Comparison of ENCODE assay signal across 24 mouse cellular contexts in genomic region chr10:89595935-89596334, GRCm38 (mm10). TPM values are rescaled to one million over a fixed set of nuclear protein-coding genes. Genes with fewer than 3 reads are reported as not detected.
DNase-seq lines count a peak whose midpoint lies in the region; ATAC-seq and TF ChIP-seq lines count a peak whose summit lies in the region.
"Had no signal": no experiment of that assay in that cellular context is flagged by ENCODE, and none has a peak within 500 bp of the region (broad histone marks: within the 10 kb centered on the region; RNA-seq: fewer than 3 reads in every experiment).

No protein-coding gene starts in this region.

- no peak for DNase-seq in intestine, embryonic 14.5 days (ENCODE audit: low spot score)
- no peak for DNase-seq in left cerebral cortex, postnatal 36 days (ENCODE audit: low spot score in 2 of 2)
- DNase-seq in embryo, embryonic 9.5 days (ENCODE audit: extremely low spot score) = no peak
- DNase-seq in lung, adult 2 months = no peak
- DNase-seq: adrenal gland, adult 2 months; adrenal gland, postnatal 10 days; adrenal gland, postnatal 25 days; cerebellum, adult 11 months; cerebellum, adult 18-20 months; cerebellum, adult 8-10 months; cerebellum, adult 9-11 months; cerebellum, postnatal 14 days; cerebellum, postnatal 36 days; embryo, embryonic 11 days had no signal

- no peaks in the 10 kb centered on the region for H3K27me3 ChIP-seq in intestine, embryonic 14.5 days (replicated peaks; ENCODE audit: control insufficient read depth, insufficient read depth, low read length)
- no peaks in the 10 kb centered on the region for H3K27me3 ChIP-seq in intestine, embryonic 15.5 days (replicated peaks)
- H3K27me3 ChIP-seq in intestine, postnatal 0 days (replicated peaks; ENCODE audit: control insufficient read depth, insufficient read depth, low read length) = no peaks in the 10 kb centered on the region
- no peaks in the 10 kb centered on the region for H3K27me3 ChIP-seq in small intestine, adult 2 months (ENCODE audit: control insufficient read depth, insufficient read depth, low read length)
- H3K27me3 ChIP-seq: embryonic facial prominence, embryonic 12.5 days; forebrain, embryonic 13.5 days; forebrain, embryonic 15.5 days had no signal

- no peak for TF ChIP-seq CTCF in intestine, postnatal 0 days (IDR thresholded peaks at IDR 0.05; ENCODE audit: low read depth)
- no peak for TF ChIP-seq CTCF in small intestine, adult 2 months (IDR thresholded peaks at IDR 0.05; ENCODE audit: extremely low read depth, insufficient read length, insufficient replicate concordance, low read depth, low read length)
- TF ChIP-seq CTCF in lung, adult 2 months (IDR thresholded peaks at IDR 0.05; ENCODE audit: insufficient read depth, low read length) = no peak

- intact Hi-C loops in left cerebral cortex, postnatal 36 days (cut with DNase I) = no loop called here

- H3K27ac ChIP-seq in intestine, embryonic 14.5 days (ENCODE audit: low read depth) = no peak overlapping the region
- 0 out of 2 replicates have a peak overlapping the region, but pooled peaks have one; percentile 23 for H3K27ac ChIP-seq in intestine, embryonic 15.5 days
- H3K27ac ChIP-seq in intestine, postnatal 0 days (ENCODE audit: low read depth, low read length) = 0 out of 2 replicates have a peak overlapping the region, but pooled peaks have one; percentile 1
- H3K27ac ChIP-seq in small intestine, adult 2 months (ENCODE audit: insufficient read depth, low read depth, low read length) = peak overlapping the region; percentile 82
- H3K27ac ChIP-seq: embryonic facial prominence, embryonic 10.5 days; embryonic facial prominence, embryonic 12.5 days; forebrain, embryonic 13.5 days; forebrain, embryonic 15.5 days had no signal

- 0 out of 2 replicates have a peak, but pooled peaks have one; percentile 22 for ATAC-seq in intestine, embryonic 14.5 days (replicated peaks; ENCODE audit: low FRiP score, low TSS enrichment, low read depth)
- peak; percentile 55 for ATAC-seq in intestine, embryonic 15.5 days
- ATAC-seq in intestine, postnatal 0 days = peak; percentile 50; the same call in 1 of the 2 replicates
- ATAC-seq: forebrain, embryonic 13.5 days; forebrain, embryonic 15.5 days had no signal

- H3K36me3 ChIP-seq in intestine, embryonic 14.5 days (ENCODE audit: control insufficient read depth, insufficient read depth, low read length) = no peaks in the 10 kb centered on the region
- H3K36me3 ChIP-seq in intestine, embryonic 15.5 days = no peaks in the 10 kb centered on the region
- H3K36me3 ChIP-seq in intestine, postnatal 0 days (ENCODE audit: control insufficient read depth, insufficient read depth) = no peaks in the 10 kb centered on the region
- no peaks in the 10 kb centered on the region for H3K36me3 ChIP-seq in small intestine, adult 2 months (ENCODE audit: control insufficient read depth, insufficient read depth, low read length)
- H3K36me3 ChIP-seq: embryonic facial prominence, embryonic 10.5 days; embryonic facial prominence, embryonic 12.5 days; forebrain, embryonic 15.5 days had no signal

- H3K4me2 ChIP-seq in intestine, embryonic 14.5 days (ENCODE audit: low read length) = no peak overlapping the region
- H3K4me2 ChIP-seq in intestine, embryonic 15.5 days (replicated peaks) = no peak overlapping the region
- H3K4me2 ChIP-seq in intestine, postnatal 0 days (replicated peaks; ENCODE audit: low read depth) = no peak overlapping the region
- H3K4me2 ChIP-seq: embryonic facial prominence, embryonic 12.5 days; forebrain, embryonic 13.5 days; forebrain, embryonic 15.5 days had no signal

- H3K4me3 ChIP-seq in intestine, embryonic 14.5 days (ENCODE audit: low read depth, low read length) = no peak overlapping the region
- H3K4me3 ChIP-seq in intestine, embryonic 15.5 days (replicated peaks) = no peak overlapping the region
- no peak overlapping the region for H3K4me3 ChIP-seq in intestine, postnatal 0 days (ENCODE audit: low read depth, low read length)
- no peak overlapping the region for H3K4me3 ChIP-seq in small intestine, adult 2 months (ENCODE audit: low read depth, low read length)
- no peak overlapping the region for H3K4me3 ChIP-seq in lung, adult 2 months (replicated peaks; ENCODE audit: extremely low read depth, low read depth, low read length)
- H3K4me3 ChIP-seq: embryonic facial prominence, embryonic 10.5 days; embryonic facial prominence, embryonic 12.5 days; forebrain, embryonic 13.5 days; forebrain, embryonic 15.5 days had no signal

- H3K4me1 ChIP-seq in intestine, embryonic 14.5 days (replicated peaks; ENCODE audit: control insufficient read depth, insufficient read depth, low read length) = no peaks in the 10 kb centered on the region
- H3K4me1 ChIP-seq in intestine, embryonic 15.5 days (replicated peaks) = 0 out of 2 replicates have a peak, but pooled peaks cover 8% of the 10 kb centered on the region
- H3K4me1 ChIP-seq in intestine, postnatal 0 days (replicated peaks; ENCODE audit: control insufficient read depth, insufficient read depth, low read length) = peaks cover 5% of the 10 kb centered on the region; the same call in 1 of the 2 replicates
- peaks cover 24% of the 10 kb centered on the region; the same call in 1 of the 2 replicates for H3K4me1 ChIP-seq in small intestine, adult 2 months (ENCODE audit: control insufficient read depth, insufficient read depth, insufficient read length, low read length)
- no peaks in the 10 kb centered on the region for H3K4me1 ChIP-seq in lung, adult 2 months (ENCODE audit: control insufficient read depth, insufficient read depth, low read length)
- H3K4me1 ChIP-seq: embryonic facial prominence, embryonic 10.5 days; embryonic facial prominence, embryonic 12.5 days; forebrain, embryonic 13.5 days; forebrain, embryonic 15.5 days had no signal

- H3K9ac ChIP-seq in intestine, embryonic 14.5 days (ENCODE audit: low read length) = no peak overlapping the region
- no peak overlapping the region for H3K9ac ChIP-seq in intestine, embryonic 15.5 days
- no peak overlapping the region for H3K9ac ChIP-seq in intestine, postnatal 0 days (ENCODE audit: low read depth, low read length)
- H3K9ac ChIP-seq: embryonic facial prominence, embryonic 12.5 days; forebrain, embryonic 13.5 days; forebrain, embryonic 15.5 days had no signal

- no peaks in the 10 kb centered on the region for H3K9me3 ChIP-seq in intestine, embryonic 14.5 days (ENCODE audit: control insufficient read depth, low read length)
- H3K9me3 ChIP-seq in intestine, embryonic 15.5 days = no peaks in the 10 kb centered on the region
- H3K9me3 ChIP-seq in intestine, postnatal 0 days (ENCODE audit: control insufficient read depth) = no peaks in the 10 kb centered on the region
- H3K9me3 ChIP-seq: embryonic facial prominence, embryonic 10.5 days; embryonic facial prominence, embryonic 12.5 days; forebrain, embryonic 13.5 days; forebrain, embryonic 15.5 days had no signal

- no peak for TF ChIP-seq POLR2A in small intestine, adult 2 months (IDR thresholded peaks at IDR 0.05; ENCODE audit: low read depth, low read length)
- no peak for TF ChIP-seq POLR2A in lung, adult 2 months (IDR thresholded peaks at IDR 0.05; ENCODE audit: borderline replicate concordance, extremely low read depth, low read depth, low read length)

- 73% methylated on average over 5 of the region's 5 CpGs for WGBS in intestine, embryonic 14.5 days
- WGBS in intestine, embryonic 15.5 days = 49% methylated on average over 5 of the region's 5 CpGs
- WGBS in intestine, postnatal 0 days = 46% methylated on average over 5 of the region's 5 CpGs
- WGBS in small intestine, adult 2 months = 29% methylated on average over 5 of the region's 5 CpGs
- WGBS in lung, adult 2 months = 88% methylated on average over 5 of the region's 5 CpGs

RNA-seq across cellular contexts. Expression of gene Slc17a8, which starts 25.1 kb away (rescaled TPM):
- not detected in 2 replicates for polyA plus RNA-seq in intestine, embryonic 14.5 days (2014; fragmentation: Nextera tagmentation; extraction: Ambion mirVana)
- 0.08 and 0.09 TPM in 2 replicates for polyA plus RNA-seq in intestine, embryonic 15.5 days (2015; fragmentation: Nextera tagmentation; extraction: Ambion mirVana)
- polyA plus RNA-seq in intestine, postnatal 0 days (2015; fragmentation: Nextera tagmentation; extraction: Ambion mirVana) = 0.03 TPM in 1 of 2 replicates, not detected in the other
- not detected in 2 replicates for polyA plus RNA-seq in small intestine, adult 2 months (2012; rRNA removed)
- 1 to 10 TPM; 2.6 to 2.7 TPM for total RNA-seq in left cerebral cortex, postnatal 36 days (2021)
- polyA plus RNA-seq in lung, adult 2 months (2012; rRNA removed) = not detected in 2 replicates
- total RNA-seq: adrenal gland, adult 2 months; common myeloid progenitor, adult 5-6 weeks; ES-E14; MEL had no signal
- polyA plus RNA-seq: adrenal gland, adult 2 months had no signal
